Mouse (Mus musculus): Measurements from ENCODE around the gene Lrrc15.

The Lrrc15 gene

GRCm38 (mm10) chr16:30236091-30236699 lies 46.9 kb downstream of the Lrrc15 start:
- peak; percentile 95 for DNase-seq (ENCODE audit: low spot score)

GRCm38 (mm10) chr16:30235577-30235976 lies 47.5 kb downstream of the Lrrc15 start:
- DNase-seq (ENCODE audit: low spot score): no peak

- no peak for DNase-seq (ENCODE audit: low spot score)
These were observed 48.2 kb downstream of the Lrrc15 start for GRCm38 (mm10) chr16:30234636-30235546.

- no peak for DNase-seq (ENCODE audit: low spot score)
These were observed 49.0 kb downstream of the Lrrc15 start for GRCm38 (mm10) chr16:30234077-30234476.

- no peak for DNase-seq (ENCODE audit: low spot score)
These were observed 51.0 kb downstream of the Lrrc15 start for GRCm38 (mm10) chr16:30231882-30232604.

- no peak for DNase-seq (ENCODE audit: low spot score)
These were observed 55.7 kb downstream of the Lrrc15 start for GRCm38 (mm10) chr16:30227352-30227751.

DNA sequence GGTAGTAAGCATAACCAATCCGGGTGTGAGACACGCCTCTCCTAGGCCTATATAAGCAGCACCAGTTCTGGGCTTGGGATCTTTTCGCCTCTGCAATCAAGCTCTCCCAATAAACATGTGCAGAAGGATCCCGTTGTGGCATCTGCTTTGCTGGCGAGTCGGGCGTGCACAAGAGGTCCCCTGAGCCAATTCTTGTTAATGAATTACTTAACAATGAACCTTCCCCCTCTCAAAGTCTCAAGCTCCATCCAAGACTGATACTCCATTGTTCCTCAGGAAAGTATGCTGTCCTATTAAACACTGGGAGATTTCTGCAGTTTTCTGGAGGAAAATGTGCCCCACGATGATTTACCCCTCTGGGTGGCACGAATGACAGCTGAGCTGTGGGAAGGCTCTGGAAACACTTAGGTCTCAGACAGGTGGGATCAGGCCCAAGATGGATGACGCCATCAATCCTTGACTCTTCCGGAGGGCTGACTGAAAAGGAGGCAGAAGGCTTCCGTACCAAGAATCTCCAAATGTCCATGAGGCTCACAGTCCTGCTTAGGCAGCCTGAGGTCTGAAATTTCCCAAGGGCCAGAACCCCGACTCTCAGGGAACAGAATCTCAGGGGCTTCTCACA lies 61.8 kb downstream of the Lrrc15 start:
- DNase-seq (ENCODE audit: low spot score): no peak

Measured in testis, postnatal 10 days (tissue).